Mouse (Mus musculus) lung, adult 2 months (tissue): Measurements from ENCODE around the gene Igf2bp2. TPM values are rescaled to one million over a fixed set of nuclear protein-coding genes. Genes with fewer than 3 reads are reported as not detected.

Source experiments
- DNase-seq: peaks from one replicate; pipeline ENCODE4 v3.0.0; 2022
- H3K4me1 ChIP-seq: fragments of 200-500 bp; 2 replicates; pipeline ENCODE4 v1.6.1; 2011; ENCODE audit warnings: low read length; ENCODE audit not compliant: control insufficient read depth, insufficient read depth
- H3K4me3 ChIP-seq: fragments of 200-500 bp; replicated peaks from 2 replicates; pipeline ENCODE3; 2011; ENCODE audit warnings: low read depth, mild to moderate bottlenecking, control low read depth, low read length; ENCODE audit errors: extremely low read depth
- CTCF ChIP-seq: fragments of 200-500 bp; IDR thresholded peaks from 2 replicates; pipeline ENCODE4 v1.5.1; 2011; ENCODE audit warnings: mild to moderate bottlenecking, low read length, control low read depth; ENCODE audit not compliant: insufficient read depth
- POLR2A ChIP-seq: fragments of 200-500 bp; IDR thresholded peaks from 2 replicates; pipeline ENCODE4 v1.6.1; 2011; ENCODE audit warnings: low read depth, mild to moderate bottlenecking, control low read depth, low read length, borderline replicate concordance; ENCODE audit errors: extremely low read depth
- WGBS: fragments of 180-500 bp; shearing (Covaris S2); methylation state at CpG from one replicate; pipeline ENCODE4 v1.1.7; 2018; 5-methylcytosine and 5-hydroxymethylcytosine counted together
- polyA plus RNA-seq: library from polyadenylated mRNA; depleted of rRNA; stranded (reverse); fragments of >200 nt; gene quantifications from 2 replicates; pipeline ENCODE4 v1.2.3, GENCODE M21; 2012

The Igf2bp2 gene
- polyA plus RNA-seq, 1 experiment = 5.0 TPM

DNA sequence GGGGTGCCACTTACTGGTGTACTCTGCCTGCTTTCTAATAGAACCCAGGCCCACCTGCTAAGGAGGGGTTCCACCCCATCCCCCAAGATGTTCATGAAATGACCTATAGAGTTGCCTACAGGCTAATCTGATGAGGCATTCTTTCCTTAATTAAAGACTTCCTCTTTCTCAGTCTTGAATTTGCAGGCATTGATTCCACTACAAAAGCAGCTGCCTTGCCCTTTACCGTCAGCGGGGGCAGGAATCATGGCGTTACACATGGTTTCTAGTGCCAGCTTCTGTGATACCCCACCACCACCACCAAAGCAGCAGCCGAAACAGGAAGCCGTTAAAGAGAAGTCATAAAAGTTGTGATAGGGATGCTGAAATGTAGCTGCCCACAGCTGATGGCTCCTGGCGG is 47.0 kb downstream of the Igf2bp2 start:
- 82% methylated on average over 6 of the region's 6 CpGs for WGBS
- no peak for TF ChIP-seq POLR2A
- no peak for TF ChIP-seq CTCF
- no peak for DNase-seq
- H3K4me1 ChIP-seq = no peaks in the 10 kb centered on the region
- H3K4me3 ChIP-seq = no peak overlapping the region

DNA sequence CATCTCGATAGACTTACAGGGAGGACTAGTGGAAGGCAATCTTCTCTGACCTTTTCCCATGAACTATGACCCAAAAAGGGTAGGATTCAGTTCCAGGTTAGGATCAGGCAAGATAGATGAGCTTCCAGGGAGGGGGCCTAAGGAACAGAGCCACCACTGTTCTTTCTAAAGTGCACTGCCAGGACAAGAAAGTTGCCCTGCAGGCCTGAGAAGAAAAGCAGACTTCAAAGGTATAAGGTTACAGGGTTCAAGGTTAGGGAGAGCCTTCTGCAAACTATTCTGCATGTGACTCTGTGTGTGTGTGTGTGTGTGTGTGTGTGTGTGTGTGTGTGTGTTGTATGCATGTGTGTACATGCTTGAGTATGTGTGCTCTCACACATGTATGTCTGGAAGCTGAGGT is 53.1 kb downstream of the Igf2bp2 start:
- H3K4me1 ChIP-seq = 0 out of 2 replicates have a peak, but pooled peaks cover 2% of the 10 kb centered on the region
- no peak overlapping the region for H3K4me3 ChIP-seq
- TF ChIP-seq POLR2A (no peak), CTCF (no peak)
- WGBS = 84% methylated on average over 1 of the region's 1 CpGs
- no peak for DNase-seq

DNA sequence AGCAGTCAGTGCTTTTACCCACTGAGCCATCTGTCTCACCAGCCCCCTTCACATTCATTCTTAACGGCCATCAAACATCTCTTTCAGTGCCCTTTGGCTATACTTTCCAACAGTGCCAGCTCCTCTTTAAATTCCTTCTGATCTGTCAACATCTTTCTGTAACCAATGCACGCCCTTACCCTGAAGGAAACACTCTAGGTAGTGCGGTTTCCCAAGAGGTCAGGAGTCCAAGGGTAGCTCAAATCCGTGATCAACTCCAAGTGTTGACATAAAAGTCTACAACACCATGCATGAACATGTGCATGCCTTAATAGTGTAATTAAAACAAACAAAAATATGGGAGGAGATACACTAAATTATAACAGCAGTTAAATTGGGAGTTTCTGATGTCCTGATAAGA is 53.9 kb downstream of the Igf2bp2 start:
- TF ChIP-seq POLR2A (no peak), CTCF (no peak)
- Histone ChIP-seq H3K4me3 (no peak overlapping the region), H3K4me1 (0 out of 2 replicates have a peak, but pooled peaks cover 2% of the 10 kb centered on the region)
- WGBS = 56% methylated on average over 4 of the region's 4 CpGs
- no peak for DNase-seq

DNA sequence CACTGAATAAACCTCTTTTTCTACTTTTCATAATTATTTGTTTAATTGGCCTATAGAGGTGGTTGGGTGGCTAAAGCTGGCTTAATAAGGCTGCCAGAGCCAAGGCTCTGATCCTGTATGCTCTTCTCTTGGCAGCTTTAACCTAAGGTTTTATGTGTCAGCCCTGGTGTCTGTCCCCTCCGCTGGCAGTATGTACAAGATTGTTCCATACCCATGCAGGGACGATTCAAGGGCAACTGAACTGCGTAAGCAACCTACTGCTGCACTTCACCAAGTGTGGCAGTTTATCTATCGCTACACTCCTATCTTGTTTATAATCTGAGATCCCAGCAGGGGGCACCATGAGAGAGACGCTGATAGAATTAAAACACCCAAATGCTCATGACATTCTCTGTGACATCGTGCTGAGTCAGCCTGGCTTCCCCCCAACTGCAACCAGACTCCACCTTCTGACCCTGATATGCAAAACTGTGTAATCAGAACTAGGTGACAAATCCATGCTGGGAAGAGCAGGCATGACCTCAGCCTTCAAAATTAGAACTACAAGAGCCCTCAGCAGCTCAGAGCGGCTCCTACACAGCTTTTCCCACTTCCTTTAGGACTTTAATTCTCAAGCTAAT is 55.1 kb downstream of the Igf2bp2 start:
- peak; percentile 47 for DNase-seq
- WGBS = 39% methylated on average over 7 of the region's 7 CpGs
- TF ChIP-seq POLR2A (no peak), CTCF (no peak)

DNA sequence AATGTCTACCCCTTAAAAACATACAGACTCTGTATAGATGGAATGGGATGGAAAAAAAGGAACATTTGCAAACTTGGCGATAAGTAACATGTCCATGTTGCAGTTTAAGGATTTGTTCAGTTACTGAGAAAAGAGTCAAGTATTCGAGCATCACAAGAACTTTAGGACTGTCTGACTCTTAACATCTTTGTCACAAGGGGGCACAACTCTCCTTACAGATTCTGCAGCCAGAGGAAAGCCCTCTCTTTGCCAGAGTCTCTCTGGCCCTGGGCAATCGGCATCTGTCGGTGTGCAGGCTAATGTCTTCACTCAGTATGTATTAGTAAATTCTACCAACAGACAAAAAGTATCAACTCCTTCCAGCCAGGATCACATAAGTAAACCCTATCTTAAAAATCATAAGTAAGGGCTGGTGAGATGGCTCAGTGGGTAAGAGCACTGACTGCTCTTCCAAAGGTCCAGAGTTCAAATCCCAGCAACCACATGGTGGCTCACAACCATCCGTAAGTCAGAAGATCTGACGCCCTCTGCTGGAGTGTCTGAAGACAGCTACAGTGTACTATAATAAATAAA is 57.0 kb downstream of the Igf2bp2 start:
- H3K4me1 ChIP-seq = peaks cover 4% of the 10 kb centered on the region; the same call in 1 of the 2 replicates
- no peak for DNase-seq
- 69% methylated on average over 6 of the region's 6 CpGs for WGBS
- no peak overlapping the region for H3K4me3 ChIP-seq
- TF ChIP-seq CTCF = no peak
- TF ChIP-seq POLR2A = no peak

More for the DNA sequence above, 55.1 kb downstream of the Igf2bp2 start:
- no peak overlapping the region for H3K4me3 ChIP-seq
- peaks cover 4% of the 10 kb centered on the region; the same call in 1 of the 2 replicates for H3K4me1 ChIP-seq

DNA sequence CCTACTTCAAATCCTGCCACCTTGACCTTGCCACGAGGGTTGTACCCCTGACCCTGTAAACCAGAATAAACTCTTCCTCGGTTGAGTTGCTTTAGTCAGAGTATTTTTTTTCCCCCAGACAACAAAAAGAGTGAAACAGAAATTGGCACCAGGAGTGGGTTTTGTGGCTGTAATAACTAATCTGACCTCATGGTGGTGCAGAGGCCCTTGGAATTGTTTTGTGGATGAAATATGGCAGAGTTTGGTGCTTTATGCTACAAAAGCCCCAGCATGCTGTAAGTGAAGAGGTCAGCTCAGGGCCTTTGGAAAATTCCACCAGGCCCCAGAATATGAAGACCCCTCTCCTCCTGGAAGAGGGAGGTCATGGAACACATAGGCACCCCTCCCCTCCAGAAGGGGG is 63.0 kb downstream of the Igf2bp2 start:
- no peak overlapping the region for H3K4me3 ChIP-seq
- DNase-seq = no peak
- H3K4me1 ChIP-seq = peaks cover 2% of the 10 kb centered on the region; the same call in 1 of the 2 replicates
- TF ChIP-seq POLR2A (no peak), CTCF (no peak)
- WGBS = 76% methylated on average over 2 of the region's 2 CpGs

DNA sequence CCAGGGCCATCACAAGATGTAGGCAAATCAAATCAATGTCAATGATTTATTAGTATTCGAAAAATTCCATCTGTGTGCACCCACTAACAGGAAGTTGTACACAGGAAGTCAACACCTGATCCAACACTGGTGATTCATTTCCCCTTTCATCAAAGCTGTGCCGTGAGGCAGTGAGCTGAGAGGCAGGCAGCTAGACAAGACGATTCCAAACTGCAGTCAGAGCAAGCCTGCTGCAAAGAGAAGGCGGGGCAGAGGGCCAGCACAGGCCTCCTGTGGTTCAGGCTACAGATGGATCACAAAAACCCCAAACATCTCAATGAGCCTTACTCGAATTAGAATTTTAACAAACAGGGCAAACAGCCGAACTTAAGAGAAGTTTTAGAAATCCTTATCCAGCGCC is 65.4 kb downstream of the Igf2bp2 start:
- TF ChIP-seq POLR2A (no peak), CTCF (no peak)
- no peak for DNase-seq
- H3K4me3 ChIP-seq = no peak overlapping the region
- WGBS = 45% methylated on average over 7 of the region's 7 CpGs
- no peaks in the 10 kb centered on the region for H3K4me1 ChIP-seq

DNA sequence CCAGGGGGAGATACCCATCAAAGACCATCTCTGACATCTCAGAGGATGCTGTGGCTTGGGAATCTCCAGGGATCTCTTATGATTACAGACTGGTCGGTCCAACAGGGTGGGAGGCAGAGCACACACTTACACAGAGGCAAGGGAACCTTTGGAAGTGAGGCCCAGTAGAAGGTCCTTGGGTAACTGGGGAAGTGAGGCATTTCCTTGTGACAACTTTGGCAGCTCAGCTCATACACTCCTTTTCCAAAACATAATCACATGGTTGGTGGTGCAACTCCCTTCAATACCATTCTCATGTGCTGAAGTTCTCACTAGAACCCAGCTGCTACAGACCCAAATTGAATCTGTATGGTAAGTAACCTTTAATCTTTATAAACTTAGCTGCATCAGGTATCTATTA is 67.3 kb downstream of the Igf2bp2 start:
- H3K4me3 ChIP-seq = no peak overlapping the region
- WGBS = 75% methylated on average over 1 of the region's 1 CpGs
- DNase-seq = no peak
- no peaks in the 10 kb centered on the region for H3K4me1 ChIP-seq
- TF ChIP-seq CTCF = no peak
- TF ChIP-seq POLR2A = no peak

DNA sequence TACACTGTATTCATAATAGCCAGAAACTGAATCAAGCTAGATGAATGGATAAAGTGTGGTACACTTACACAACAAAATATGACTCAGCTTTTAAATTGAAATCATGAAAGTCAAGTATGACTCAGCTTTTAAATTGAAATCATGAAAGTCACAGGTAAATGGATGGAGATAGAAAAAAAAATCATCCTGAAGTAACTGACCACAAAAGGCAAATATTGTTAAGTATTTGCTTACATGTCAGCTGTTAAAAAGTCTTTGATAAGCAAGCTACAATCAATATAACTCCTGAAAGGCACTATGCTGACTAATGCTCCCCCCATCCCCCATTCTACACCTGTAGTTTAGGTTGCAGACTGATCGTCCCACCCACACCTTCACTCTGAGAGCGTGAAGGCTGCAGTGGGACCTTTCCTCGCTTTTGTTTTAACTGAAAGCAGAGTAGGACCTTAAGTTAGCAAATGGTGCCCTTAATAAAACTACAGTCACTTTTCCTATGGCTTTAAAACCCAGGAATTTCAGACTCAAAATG is 71.8 kb downstream of the Igf2bp2 start:
- Histone ChIP-seq H3K4me3 (no peak overlapping the region), H3K4me1 (no peaks in the 10 kb centered on the region)
- DNase-seq = no peak
- WGBS = 68% methylated on average over 3 of the region's 3 CpGs
- TF ChIP-seq POLR2A = no peak
- TF ChIP-seq CTCF = no peak

DNA sequence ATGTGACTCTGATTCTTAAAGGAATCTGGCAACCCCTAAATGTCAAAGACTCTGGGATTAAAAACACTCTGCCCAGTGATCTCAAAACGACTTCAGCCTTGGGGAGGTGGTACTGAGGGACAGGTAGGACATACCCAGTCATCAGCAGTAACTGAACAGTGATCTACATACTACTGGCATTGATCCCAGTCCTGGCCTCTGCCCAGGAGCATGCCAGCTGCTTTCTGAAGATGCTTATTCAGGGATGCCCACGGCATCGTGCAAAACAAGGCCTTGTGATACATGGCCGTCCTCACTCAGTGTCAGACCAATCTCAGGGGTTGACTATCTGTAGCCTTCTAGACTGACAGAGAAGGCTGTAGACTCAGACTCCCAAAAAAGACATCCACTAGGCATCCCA is 77.7 kb downstream of the Igf2bp2 start:
- DNase-seq = no peak
- WGBS = 81% methylated on average over 4 of the region's 4 CpGs
- H3K4me1 ChIP-seq = no peaks in the 10 kb centered on the region
- TF ChIP-seq POLR2A = no peak
- no peak for TF ChIP-seq CTCF
- H3K4me3 ChIP-seq = no peak overlapping the region
